Mouse (Mus musculus) ES-E14 (cell line): Measurements from ENCODE around the gene Wdr66. TPM values are rescaled to one million over a fixed set of nuclear protein-coding genes. Genes with fewer than 3 reads are reported as not detected.
A peak's percentile ranks its signal among the peaks of the same experiment; 100 is the strongest.
"Not testable (repeated sequence)": the region's sequence is repeated elsewhere in the genome, so short reads cannot be mapped to it uniquely, and the experiment has no call there.

Experiments used
- DNase-seq: peaks from one replicate; pipeline ENCODE4 v3.0.0-alpha.2; 2013; ENCODE audit warnings: low read depth, low spot score
- H3K27ac ChIP-seq: 2 replicates; pipeline ENCODE4 v1.5.1; 2012; ENCODE audit warnings: low read depth, mild to moderate bottlenecking, low read length, moderate library complexity, mixed read lengths; ENCODE audit not compliant: poor library complexity, insufficient read depth, severe bottlenecking
- H3K36me3 ChIP-seq: 2 replicates; pipeline ENCODE4 v1.6.1; 2012; ENCODE audit warnings: mild to moderate bottlenecking, low read length, moderate library complexity, mixed read lengths; ENCODE audit not compliant: control insufficient read depth, poor library complexity, insufficient read depth, severe bottlenecking
- H3K4me1 ChIP-seq, 2 experiments: fragments of 150-350 bp in 1 of 2; sonication (generic) in 1 of 2; 2 replicates each; pipeline ENCODE4 v1.6.1; 2012; ENCODE audit warnings: low read length in 2 of 2, mild to moderate bottlenecking in 1 of 2, mixed read lengths in 1 of 2; ENCODE audit not compliant: control insufficient read depth in 2 of 2, insufficient read depth in 2 of 2, poor library complexity in 1 of 2
- H3K4me3 ChIP-seq, 2 experiments: fragments of 150-350 bp in 1 of 2; sonication (generic) in 1 of 2; 2 replicates each; pipeline ENCODE4 v1.5.1; 2012; ENCODE audit warnings: low read length in 2 of 2, low read depth in 1 of 2, mild to moderate bottlenecking in 1 of 2, mixed read lengths in 1 of 2; ENCODE audit not compliant: insufficient read depth in 1 of 2, poor library complexity in 1 of 2, severe bottlenecking in 1 of 2
- H3K9ac ChIP-seq: 2 replicates; pipeline ENCODE4 v1.6.1; 2012; ENCODE audit warnings: low read depth, mild to moderate bottlenecking, low read length, mixed read lengths; ENCODE audit not compliant: poor library complexity, insufficient read depth, severe bottlenecking
- H3K9me3 ChIP-seq: fragments of 150-350 bp; sonication (generic); 2 replicates; pipeline ENCODE4 v1.6.1; 2012; ENCODE audit warnings: low read depth, mild to moderate bottlenecking, low read length; ENCODE audit not compliant: control insufficient read depth, insufficient read depth
- CHD2 ChIP-seq: IDR thresholded peaks from 2 replicates; pipeline ENCODE4 v1.6.1; 2014; ENCODE audit warnings: mild to moderate bottlenecking, low read depth, low read length, inconsistent platforms
- HCFC1 ChIP-seq: IDR thresholded peaks from 2 replicates; pipeline ENCODE4 v1.6.1; 2012; ENCODE audit warnings: low read length, inconsistent platforms, borderline replicate concordance; ENCODE audit not compliant: insufficient read depth
- MAFK ChIP-seq: IDR thresholded peaks from 2 replicates; pipeline ENCODE4 v1.6.1; 2014; ENCODE audit warnings: mild to moderate bottlenecking, low read depth, low read length, inconsistent platforms; ENCODE audit not compliant: insufficient read depth
- ZC3H11A ChIP-seq: IDR thresholded peaks from 2 replicates; pipeline ENCODE4 v1.6.1; 2012; ENCODE audit warnings: low read depth, mild to moderate bottlenecking, inconsistent platforms, low read length, borderline replicate concordance
- ZNF384 ChIP-seq: IDR thresholded peaks from 2 replicates; pipeline ENCODE4 v1.6.1; 2012; ENCODE audit warnings: low read depth, low read length, inconsistent platforms
- in situ Hi-C, 2 experiments: fragments of 600-800 bp; cut with MboI; formaldehyde crosslinking; loops; one replicate each; pipeline ENCODE4 v1.15.1; 2025; ENCODE audit warnings: low sequenced_read_pairs in 2 of 2, inconsistent platforms in 1 of 2; ENCODE audit not compliant: unreplicated experiment in 2 of 2
- total RNA-seq: library from RNA; depleted of rRNA; stranded (reverse); fragments of 300-350 nt; gene quantifications from 2 replicates; pipeline ENCODE4 v1.2.3, GENCODE M21; 2012; rRNA removed

Gene Wdr66
- 0.36 and 0.42 TPM in 2 replicates for total RNA-seq

- no peak for TF ChIP-seq CHD2
- no peak for TF ChIP-seq ZNF384
- no peak for TF ChIP-seq ZC3H11A
- TF ChIP-seq HCFC1 = no peak
- TF ChIP-seq MAFK = no peak
Measured at GRCm38 (mm10) chr5:123251834-123252233, at the start of gene Wdr66. Wdr66 (plus strand) TSS chr5:123252102.

GRCm38 (mm10) chr5:123202771-123203170, 49.1 kb upstream of the Wdr66 start:
- H3K36me3 ChIP-seq, H3K27ac ChIP-seq, DNase-seq, in situ Hi-C loops, H3K9me3 ChIP-seq, H3K4me1 ChIP-seq, H3K9ac ChIP-seq, H3K4me3 ChIP-seq: not testable (repeated sequence)

More at GRCm38 (mm10) chr5:123251834-123252233, at the start of gene Wdr66:
- in situ Hi-C loops = no loop called here
- 0 out of 4 replicates have a peak, but pooled peaks cover 0 to 4% of the 10 kb centered on the region in 2 experiments for H3K4me1 ChIP-seq
- no peak within 1 kb of the TSS for H3K27ac ChIP-seq
- no peak within 1 kb of the TSS; a peak in 1 of 4 replicates for H3K4me3 ChIP-seq
- H3K9me3 ChIP-seq = no peaks in the 10 kb centered on the region
- no peak within 1 kb of the TSS for H3K9ac ChIP-seq
- H3K36me3 ChIP-seq = no peaks in the 10 kb centered on the region
- peak; percentile 96 for DNase-seq

DNA sequence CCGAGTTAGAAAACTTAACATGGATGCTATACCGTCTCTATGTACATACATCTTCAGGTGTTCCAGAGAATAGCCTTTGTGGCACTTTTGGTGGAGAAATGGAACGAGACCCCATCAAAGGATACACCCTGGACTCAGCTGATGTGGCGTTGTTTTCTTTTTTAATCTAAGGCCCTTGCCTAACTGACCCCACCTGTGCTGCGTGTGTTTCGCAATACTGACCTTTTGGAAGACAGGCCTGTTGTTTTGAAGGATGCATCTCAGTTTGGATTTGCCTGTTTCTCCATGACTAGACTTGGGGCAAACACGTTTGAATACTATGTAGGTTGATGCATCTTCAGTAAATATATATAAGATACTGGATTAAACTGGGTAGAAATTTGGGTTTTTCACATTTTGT, 48.3 kb upstream of the Wdr66 start:
- H3K27ac ChIP-seq, H3K4me1 ChIP-seq, H3K9me3 ChIP-seq, in situ Hi-C loops, H3K36me3 ChIP-seq, H3K4me3 ChIP-seq, DNase-seq, H3K9ac ChIP-seq: not testable (repeated sequence)

DNA sequence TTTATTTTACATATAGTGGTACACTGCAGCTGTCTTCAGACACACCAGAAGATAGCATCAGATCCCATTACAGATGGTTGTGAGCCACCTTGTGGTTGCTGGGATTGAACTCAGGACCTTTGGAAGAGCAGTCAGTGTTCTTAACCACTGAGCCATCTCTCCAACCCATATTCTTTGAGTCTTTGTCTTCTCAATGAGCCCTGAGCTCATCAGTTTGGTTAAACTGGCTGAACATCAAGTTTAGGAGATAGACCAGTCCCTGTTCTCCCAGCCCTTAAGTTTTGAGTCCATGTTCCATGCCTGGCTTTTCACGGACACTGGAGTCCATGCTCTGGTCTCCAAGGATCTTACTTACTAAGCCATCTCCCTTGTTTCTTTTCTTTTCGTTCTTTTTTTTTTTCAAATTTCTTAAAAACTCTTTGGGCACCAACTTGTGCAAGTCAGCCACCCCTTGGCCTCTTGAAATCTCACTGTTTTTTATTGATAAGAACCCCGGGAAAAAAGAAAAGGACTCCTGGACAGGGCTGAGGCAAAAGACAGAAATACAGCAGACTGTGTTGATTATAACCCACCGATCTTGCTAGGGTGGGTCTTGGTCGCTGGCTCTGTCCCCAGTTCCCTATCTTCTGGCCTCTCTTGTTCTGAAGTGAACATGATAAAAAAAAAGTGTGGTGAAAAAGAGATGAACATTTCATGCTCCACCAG, 29.4 kb upstream of the Wdr66 start:
- H3K36me3 ChIP-seq, H3K9me3 ChIP-seq, in situ Hi-C loops, H3K4me3 ChIP-seq, H3K4me1 ChIP-seq, H3K27ac ChIP-seq, DNase-seq, H3K9ac ChIP-seq: not testable (repeated sequence)

DNA sequence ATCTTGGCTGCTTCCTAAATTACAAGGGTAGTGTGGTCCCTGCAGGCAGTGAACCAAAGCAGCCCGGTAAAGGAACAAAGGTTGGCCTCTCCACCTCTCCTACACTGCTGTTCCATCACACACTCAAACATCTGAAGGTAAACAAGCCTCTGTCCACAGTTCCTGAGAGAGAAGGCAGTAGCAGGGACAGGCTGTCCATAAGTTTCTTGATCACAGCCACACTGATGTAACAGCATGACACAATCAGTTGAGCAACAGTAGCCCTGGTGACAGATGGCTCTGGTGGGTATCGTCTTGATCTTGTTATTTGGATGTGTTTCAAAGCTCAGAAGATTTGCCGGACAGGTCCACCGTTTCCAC, 28.9 kb upstream of the Wdr66 start:
- no peaks in the 10 kb centered on the region for H3K36me3 ChIP-seq
- in situ Hi-C loops = no loop called here
- H3K27ac ChIP-seq = no peak overlapping the region
- H3K9me3 ChIP-seq = no peaks in the 10 kb centered on the region
- DNase-seq = no peak
- 0 out of 4 replicates have a peak, but pooled peaks cover 0 to 1% of the 10 kb centered on the region in 2 experiments for H3K4me1 ChIP-seq
- H3K4me3 ChIP-seq = no peak overlapping the region
- no peak for TF ChIP-seq MAFK
- no peak overlapping the region for H3K9ac ChIP-seq

- H3K36me3 ChIP-seq, in situ Hi-C loops, H3K4me3 ChIP-seq, DNase-seq, H3K4me1 ChIP-seq, H3K9me3 ChIP-seq, H3K27ac ChIP-seq, H3K9ac ChIP-seq: not testable (repeated sequence)
Measured at GRCm38 (mm10) chr5:123223861-123224260, 28.0 kb upstream of the Wdr66 start.
